Mouse (Mus musculus): ENCODE results near the gene H2-T3. TPM values are rescaled to one million over a fixed set of nuclear protein-coding genes. Genes with fewer than 3 reads are reported as not detected.
"Not testable (repeated sequence)": the region's sequence is repeated elsewhere in the genome, so short reads cannot be mapped to it uniquely, and the experiment has no call there.

The H2-T3 gene
- under 1 TPM in 1 of 2 experiments, not detected in 1; 0.59 TPM for total RNA-seq (2021)
- long read RNA-seq, experiment 1 = 0 reads
- long read RNA-seq, experiment 2, partial matches to known transcripts = 2 of 2 reads
- long read RNA-seq, experiment 2, other reads (novel, unspliced or antisense) = 0 of 2 reads

- intact Hi-C loops (cut with DNase I) = loop anchor here (10.0 kb wide), 1 partner anchor 125 kb away; no protein-coding TSS in a partner anchor
- DNase-seq = no peak
Observed at GRCm38 (mm10) chr17:36190169-36190507, at the start of gene H2-T3. Gene H2-T3 (minus strand): TSS chr17:36190287.

DNA sequence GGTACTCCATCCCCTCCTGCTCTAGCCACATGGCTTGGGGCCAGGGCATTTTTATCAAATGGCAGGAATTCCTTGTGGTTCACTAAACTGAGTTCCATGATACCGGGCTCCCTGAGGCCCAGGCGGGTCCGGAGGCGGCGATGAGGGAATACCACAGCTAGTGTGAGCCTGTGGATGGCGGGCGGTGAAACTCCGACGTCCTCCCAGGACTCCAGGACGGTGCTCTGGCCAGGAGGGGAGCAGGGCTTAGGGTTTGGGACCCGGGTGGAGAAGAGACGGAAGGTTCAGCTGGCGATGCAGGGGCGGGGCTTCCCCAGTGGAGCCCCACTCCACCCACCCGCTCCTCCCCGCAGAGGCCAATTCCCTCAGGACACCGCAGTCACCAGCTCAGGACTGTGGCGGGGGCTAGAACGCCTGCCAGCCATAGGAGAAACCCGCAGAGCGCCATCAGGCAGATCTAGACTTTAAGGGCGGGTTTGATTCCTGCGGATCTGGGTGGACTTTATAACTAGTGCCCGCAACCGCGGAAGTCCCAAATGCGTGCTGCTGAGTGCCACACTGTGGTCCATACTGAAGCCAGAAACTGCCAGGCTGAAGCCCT lies 47.3 kb upstream of the H2-T3 start:
- DNase-seq = no peak
- intact Hi-C loops (cut with DNase I) = no loop called here

- intact Hi-C loops (cut with DNase I); DNase-seq: not testable (repeated sequence)
Observed at GRCm38 (mm10) chr17:36235300-36235699, 45.2 kb upstream of the H2-T3 start.

DNA sequence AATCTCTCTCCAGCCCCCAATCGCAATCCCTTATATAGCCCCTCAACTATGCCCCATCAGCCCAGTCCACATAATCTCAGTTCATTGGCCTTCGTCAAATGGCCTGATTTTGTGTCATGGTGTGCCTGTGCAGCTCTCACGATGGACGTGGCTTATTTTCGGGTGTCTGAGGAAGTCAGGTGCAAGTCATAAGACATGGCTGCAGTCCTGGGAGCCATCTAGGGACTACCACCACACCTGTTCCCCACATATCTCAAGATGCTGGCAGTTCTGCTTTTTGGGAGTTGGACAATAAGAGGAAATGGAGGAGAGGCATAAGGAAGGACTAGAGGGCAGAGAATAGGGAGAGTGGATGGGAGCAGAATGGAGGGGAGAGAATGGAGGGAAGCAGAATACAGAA lies 43.5 kb upstream of the H2-T3 start:
- intact Hi-C loops (cut with DNase I) = no loop called here
- no peak for DNase-seq

- intact Hi-C loops (cut with DNase I) = no loop called here
- DNase-seq = peak; percentile 32 to 48
Observed at GRCm38 (mm10) chr17:36231318-36231717, 41.2 kb upstream of the H2-T3 start.

DNA sequence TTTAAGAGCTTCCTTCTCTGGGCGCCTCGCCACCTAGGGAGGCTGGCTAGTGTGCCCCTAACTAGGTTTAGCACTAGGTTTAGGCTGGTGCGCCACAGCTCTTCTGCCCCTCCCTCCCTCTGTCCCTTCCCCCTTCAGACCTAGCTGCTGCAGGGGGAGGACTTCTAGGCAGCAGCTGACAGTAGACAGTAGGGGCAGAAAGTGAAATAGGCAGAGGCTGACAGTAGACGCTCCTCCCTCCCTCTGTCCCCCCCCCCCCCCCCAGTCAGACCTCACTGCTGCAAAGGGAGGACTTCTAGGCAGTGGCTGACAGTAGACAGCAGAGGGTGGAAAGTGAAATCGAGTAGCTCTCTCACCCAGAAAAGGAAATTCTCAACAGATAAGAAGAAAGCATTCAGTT lies 39.0 kb upstream of the H2-T3 start:
- DNase-seq = no peak
- intact Hi-C loops (cut with DNase I) = no loop called here

- DNase-seq = no peak
- intact Hi-C loops (cut with DNase I) = no loop called here
Observed at GRCm38 (mm10) chr17:36226921-36227320, 36.8 kb upstream of the H2-T3 start.

GRCm38 (mm10) chr17:36225231-36225824 lies 35.2 kb upstream of the H2-T3 start:
- intact Hi-C loops (cut with DNase I) = no loop called here
- no peak for DNase-seq

- DNase-seq = no peak
- intact Hi-C loops (cut with DNase I) = no loop called here
Observed at GRCm38 (mm10) chr17:36224451-36224850, 34.4 kb upstream of the H2-T3 start.

GRCm38 (mm10) chr17:36218594-36219155 lies 28.6 kb upstream of the H2-T3 start:
- intact Hi-C loops (cut with DNase I) = no loop called here
- no peak for DNase-seq

DNA sequence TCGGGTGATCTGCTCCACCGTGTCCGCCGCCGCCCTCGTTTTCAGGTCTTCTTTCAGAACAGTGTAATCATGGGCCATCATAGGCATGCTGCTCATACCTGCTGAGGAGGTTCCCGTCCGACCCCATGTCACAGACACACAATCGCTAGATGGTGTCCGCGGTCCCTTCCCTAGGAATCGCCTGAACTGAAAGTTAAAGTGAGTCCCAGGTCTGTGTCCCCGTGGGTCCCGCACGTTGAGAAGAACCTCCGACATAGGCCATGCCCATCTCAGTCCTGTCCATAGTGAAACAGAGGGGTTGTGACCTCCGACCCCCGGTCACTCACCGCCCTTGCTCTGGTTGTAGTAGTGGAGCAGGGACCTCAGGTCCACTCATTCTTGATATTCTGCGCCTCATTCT lies 25.5 kb upstream of the H2-T3 start:
- intact Hi-C loops (cut with DNase I) = no loop called here
- no peak for DNase-seq

DNA sequence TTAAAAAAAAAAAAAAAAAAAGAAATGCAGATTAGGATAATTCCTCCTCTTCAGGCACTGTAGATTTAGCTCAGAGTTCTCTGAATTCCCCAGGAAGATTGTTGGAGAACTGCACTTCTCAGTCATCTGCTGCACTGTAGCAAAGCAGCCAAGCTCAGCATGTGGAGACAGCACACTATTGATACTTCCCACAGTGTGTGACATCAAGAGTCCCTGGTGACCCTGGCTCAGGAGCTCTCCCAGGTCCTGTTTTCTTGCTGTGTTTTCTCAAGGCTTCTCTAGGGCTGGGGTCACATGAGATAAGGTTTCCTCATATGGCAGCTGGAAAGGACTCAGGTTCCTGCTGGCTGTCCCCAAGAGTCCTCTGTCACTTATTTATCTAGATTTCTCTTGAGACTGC lies 16.8 kb upstream of the H2-T3 start:
- intact Hi-C loops (cut with DNase I) = no loop called here
- DNase-seq = no peak

GRCm38 (mm10) chr17:36205862-36206261 lies 15.8 kb upstream of the H2-T3 start:
- DNase-seq = no peak
- intact Hi-C loops (cut with DNase I) = no loop called here

GRCm38 (mm10) chr17:36205456-36205855 lies 15.4 kb upstream of the H2-T3 start:
- intact Hi-C loops (cut with DNase I) = no loop called here
- DNase-seq = peak in 1 of 2 experiments; percentile 16

GRCm38 (mm10) chr17:36201851-36202250 lies 11.8 kb upstream of the H2-T3 start:
- intact Hi-C loops (cut with DNase I) = no loop called here
- no peak for DNase-seq

GRCm38 (mm10) chr17:36198317-36198716 lies 8.2 kb upstream of the H2-T3 start:
- intact Hi-C loops (cut with DNase I) = loop anchor here (10.0 kb wide), 1 partner anchor 134 kb away; no protein-coding TSS in a partner anchor
- DNase-seq = no peak

GRCm38 (mm10) chr17:36194471-36194870 lies 4.4 kb upstream of the H2-T3 start:
- DNase-seq = no peak
- intact Hi-C loops (cut with DNase I) = loop anchor here (10.0 kb wide), 1 partner anchor 130 kb away; no protein-coding TSS in a partner anchor

DNA sequence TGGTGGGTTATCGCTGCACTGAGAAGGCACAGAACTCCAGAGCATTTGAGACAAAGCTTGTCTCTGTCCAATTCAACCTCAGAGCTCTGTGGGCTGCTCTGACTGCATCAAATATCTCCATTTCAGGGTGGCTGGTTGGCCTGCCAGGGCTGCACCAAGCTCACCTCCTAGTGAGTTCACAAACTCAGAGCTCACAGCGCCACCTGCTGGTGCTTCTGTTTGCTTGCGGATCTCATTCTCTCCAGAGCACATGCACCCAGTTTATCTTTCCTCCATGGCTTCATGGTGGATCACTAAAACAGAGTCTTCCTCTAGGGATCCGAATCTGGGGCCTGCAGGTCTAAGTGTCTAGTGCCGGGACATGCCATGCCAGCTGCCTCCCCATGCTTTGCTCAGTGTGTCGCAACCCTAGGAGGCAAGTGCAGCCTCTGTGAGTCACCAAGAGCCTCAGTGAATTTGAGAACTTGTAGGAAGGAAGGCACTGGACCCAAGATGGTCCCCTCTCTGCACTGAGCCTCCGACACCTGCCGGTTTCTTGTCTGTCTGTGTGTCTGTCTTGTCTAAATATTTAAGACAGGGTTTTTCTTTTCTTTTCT lies 3.6 kb upstream of the H2-T3 start:
- intact Hi-C loops (cut with DNase I) = loop anchor here (10.0 kb wide), 1 partner anchor 129 kb away; no protein-coding TSS in a partner anchor
- peak; percentile 31 to 40 for DNase-seq

DNA sequence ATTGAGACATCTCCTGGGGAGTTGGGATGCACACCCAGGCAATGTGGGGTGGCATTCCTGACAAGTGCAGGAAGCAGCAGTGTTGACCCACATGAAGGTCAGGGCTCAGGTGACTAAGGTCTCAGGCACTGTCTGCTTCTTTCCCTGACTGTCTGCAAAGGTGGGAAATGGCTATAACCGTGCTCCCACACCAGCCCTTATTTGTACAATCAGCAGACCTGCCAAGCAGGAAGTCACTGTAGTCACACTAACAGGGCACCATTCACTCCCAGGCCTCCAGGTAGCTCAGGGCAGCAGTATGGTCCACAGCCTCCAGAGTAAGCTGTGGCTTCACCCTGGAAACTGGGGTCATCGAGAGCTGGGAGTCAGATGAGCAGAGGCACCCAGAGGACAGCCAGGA lies 2.3 kb upstream of the H2-T3 start:
- intact Hi-C loops (cut with DNase I) = loop anchor here (10.0 kb wide), 1 partner anchor 128 kb away; no protein-coding TSS in a partner anchor
- no peak for DNase-seq

DNA sequence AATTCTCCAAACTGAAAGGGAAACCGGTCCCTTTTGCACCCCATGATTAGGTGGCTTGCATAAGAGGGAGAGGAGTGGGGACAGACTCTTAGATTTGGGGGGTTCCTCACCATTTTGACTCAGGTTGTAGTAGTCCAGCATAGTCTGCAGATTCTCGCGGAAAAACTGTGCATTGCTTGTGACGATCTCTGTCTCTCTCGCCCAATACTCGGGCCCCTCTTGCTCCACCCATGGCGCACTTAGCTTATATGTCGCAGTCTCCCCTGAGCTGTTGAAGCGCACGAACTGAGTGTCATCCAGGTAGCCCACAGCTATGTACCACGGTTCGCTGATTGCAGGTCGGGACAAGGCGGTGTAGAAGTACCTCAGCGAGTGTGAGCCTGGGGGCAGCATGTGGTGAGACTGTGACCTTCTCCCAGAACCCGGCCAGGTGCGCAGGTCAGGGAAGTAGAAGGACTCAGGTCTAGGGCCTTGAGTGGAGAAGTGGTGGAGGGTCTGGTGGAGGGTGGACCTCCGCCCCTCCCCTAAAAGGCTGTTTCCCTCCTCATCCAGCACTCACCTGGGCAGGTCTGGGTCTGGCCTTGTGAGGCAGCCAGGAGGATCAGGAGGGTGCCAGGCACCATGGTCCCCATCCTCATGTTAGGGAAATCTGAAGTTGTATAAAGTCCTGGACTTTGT lies 457 bp downstream of the H2-T3 start:
- no peak for DNase-seq
- intact Hi-C loops (cut with DNase I) = loop anchor here (5.0 to 10.0 kb wide), 3 partner anchors 102 to 367 kb away; partner anchors contain the start of genes Flot1 and Ier3

DNA sequence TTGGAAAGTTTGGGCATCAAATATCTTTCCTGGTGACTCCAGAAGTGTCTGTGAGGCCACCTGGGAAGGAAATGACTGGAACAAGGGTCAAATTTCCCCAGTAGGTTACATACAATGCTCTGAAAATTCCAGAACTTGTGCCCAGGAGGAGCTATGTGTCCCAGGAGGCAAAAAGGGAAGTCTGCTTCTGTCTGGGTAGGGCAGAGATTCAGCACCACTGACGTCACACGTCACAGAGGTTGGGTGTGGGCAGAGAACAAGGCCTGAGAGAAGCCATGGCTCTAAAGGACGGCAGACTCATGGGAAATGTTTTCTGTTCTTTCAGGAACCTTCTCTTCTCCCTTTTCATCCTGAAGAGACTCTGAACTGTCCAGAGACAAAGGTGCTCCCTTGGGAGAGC lies 2.5 kb downstream of the H2-T3 start:
- DNase-seq = no peak
- intact Hi-C loops (cut with DNase I) = loop anchor here (5.0 kb wide), 2 partner anchors 100 to 365 kb away; partner anchors contain the start of genes Flot1 and Ier3
